Mouse (Mus musculus) B cell, adult 2 months (primary cell): ENCODE results near the gene Nol11.
"Not testable (repeated sequence)": the region's sequence is repeated elsewhere in the genome, so short reads cannot be mapped to it uniquely, and the experiment has no call there.

Source experiments
- DNase-seq, 2 experiments: peaks; one replicate each; pipeline ENCODE4 v3.0.0; 2022

Nol11 gene

DNA sequence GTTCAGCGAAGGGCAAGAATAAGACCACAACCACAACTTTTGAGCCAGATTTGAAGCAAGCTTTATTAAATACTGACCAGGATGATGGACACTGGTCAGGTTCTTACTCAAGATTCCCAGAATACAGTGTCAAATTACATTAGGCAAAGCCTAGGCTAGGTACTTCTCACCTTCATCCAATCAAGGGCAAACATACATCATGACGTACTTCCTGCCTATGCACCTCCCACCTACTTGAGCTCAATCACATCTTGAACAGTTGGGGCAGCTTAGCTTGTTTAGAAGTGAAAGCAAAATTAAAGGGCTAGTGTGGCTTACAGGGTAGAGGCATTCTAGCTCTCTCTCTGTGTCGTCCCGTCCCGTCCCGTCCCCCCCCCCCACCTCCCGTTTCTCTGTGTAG is 34.8 kb downstream of the Nol11 start:
- DNase-seq, result peak in 1 of 2 experiments; percentile 28

DNA sequence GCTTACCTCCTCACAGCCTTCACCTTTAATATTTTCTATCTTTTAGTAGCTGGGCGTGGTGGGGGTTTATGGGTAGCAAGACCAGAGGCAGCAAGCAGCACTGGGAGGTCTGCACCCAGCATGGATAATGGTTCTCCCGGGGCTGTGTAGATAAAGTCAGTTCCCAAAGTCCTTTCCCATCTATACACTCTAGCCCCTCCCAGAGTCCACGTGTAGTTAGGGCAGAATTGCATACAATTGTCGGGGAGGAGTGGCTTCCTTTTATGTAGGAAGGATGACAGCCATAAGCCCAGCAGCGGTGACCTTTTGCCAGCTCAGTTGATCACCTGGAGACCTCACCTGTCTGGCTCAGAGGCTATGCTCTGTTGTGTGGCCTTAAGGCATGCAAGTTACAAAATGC is 35.5 kb downstream of the Nol11 start:
- no peak for DNase-seq

DNA sequence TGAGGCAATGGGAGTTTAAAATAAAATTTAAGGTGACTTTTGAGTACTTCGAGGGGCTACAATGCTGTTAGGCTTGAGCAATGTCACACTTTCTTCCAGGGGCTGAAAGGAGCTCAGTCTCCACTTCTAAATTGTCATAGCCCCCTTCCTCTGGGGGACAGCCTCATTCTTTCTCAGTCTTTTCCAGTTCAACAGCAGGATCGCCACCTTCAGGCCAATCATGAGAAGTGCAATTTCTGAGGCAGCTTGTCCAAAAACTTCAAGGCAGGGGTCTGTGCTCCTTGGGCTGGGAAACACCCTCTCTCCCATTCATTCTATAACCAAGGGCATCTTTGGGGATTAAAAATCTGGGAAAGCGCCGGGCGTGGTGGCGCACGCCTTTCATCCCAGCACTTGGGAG is 37.4 kb downstream of the Nol11 start:
- peak; percentile 60 to 62 for DNase-seq

DNA sequence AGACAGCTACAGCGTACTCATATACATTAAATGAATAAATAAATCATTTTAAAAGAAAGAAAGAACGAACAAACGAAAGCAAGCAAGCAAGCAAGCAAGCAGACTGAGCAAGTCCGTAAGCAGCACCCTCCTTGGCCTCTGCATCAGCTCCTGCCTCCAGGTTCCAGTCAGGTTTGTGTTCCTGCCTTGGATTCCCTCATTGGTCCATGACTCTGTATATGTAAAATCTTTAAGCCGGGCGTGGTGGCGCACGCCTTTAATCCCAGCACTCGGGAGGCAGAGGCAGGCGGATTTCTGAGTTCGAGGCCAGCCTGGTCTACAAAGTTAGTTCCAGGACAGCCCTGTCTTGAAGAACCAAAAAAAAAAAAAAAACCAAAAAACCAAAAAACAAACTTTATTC is 45.2 kb downstream of the Nol11 start:
- DNase-seq, result not testable (repeated sequence)

DNA sequence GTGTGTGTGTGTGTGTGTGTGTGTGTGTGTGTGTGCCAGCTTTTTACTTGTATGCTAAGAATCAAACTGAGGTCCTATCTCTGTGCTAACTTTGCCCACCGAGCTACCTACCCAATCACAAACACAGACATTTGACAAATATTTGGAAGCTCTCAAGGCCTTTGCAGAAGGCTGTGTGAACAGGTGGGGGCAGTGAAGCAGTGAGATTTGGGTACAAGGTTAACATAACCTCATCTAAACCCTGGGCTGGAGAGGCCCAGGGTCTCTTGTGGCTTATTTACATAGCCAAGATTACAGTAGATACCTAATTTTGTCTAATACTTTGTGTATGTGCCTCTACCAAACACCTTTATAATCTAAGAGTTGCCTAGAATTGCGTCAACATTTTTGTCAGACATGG is 46.8 kb downstream of the Nol11 start:
- no peak for DNase-seq

DNA sequence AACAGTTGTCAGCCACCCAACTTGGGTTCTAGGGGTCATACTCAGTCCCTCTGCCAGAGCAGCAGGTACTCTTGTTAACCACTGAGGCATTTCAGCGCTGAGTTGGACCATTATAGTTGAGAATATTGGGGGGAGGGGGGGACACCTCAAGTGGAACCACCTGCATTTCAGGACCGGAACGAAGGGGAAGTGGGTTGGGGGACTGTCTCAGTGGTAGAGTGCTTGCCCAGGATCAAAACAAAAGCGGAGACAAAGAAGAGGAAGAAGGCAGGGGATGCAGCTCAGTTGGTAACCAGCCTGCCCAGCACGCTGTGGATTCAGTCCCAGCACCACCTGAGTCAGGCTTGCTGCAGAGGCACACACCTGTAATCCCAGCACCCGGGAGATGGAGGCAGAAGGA is 48.4 kb downstream of the Nol11 start:
- peak; percentile 51 to 62 for DNase-seq

DNA sequence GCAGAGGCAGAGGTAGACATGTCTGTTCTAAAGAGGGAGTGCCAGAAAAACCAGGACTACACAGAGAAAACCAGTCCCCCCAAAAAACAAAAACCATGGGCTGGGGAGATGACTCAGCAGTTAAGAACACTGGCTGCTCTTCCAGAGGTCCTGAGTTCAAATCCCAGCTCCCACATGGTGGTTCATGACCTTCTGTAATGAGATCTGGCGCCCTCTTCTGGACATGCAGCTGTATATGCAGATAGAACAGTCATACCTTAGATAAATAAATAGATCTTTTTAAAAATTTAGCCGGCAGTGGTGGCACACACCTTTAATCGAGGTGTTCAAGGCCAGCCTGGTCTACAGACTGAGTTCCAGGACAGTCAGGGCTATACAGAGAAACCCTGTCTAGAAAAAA is 50.5 kb downstream of the Nol11 start:
- peak; percentile 75 for DNase-seq

DNA sequence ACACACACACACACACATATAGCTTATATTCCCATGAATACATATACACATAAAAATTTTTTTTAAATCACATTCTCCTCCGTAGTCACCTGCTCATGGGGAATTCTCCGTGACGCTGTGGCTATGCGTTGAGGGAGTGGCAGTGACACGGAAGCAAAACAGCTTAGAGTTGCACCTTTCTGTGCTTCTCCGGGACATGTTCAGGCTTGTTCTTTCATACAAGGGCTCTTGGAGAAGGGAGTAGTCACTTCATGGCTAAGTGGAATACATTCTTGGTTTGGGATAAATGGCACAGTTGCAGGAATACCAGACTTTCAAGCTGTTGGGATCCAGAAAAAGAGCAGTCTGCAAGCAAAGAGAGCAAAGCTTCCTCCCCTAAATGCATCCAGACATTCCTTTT is 51.6 kb downstream of the Nol11 start:
- DNase-seq, result no peak

DNA sequence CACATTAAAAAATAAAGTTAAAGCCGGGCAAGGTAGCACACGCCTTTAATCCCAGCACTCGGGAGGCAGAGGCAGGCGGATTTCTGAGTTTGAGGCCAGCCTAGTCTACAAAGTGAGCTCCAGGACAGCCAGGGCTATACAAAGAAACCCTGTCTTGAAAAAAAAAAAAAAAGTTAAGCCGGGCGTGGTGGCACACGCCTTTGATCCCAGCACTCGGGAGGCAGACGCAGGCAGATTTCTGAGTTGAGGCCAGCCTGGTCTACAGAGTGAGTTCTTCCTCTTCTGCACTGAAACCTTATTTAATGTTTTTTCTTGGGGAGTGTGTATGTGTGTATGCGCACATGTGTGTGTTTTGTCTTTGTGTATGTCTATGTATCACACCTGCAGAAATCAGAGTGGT is 52.7 kb downstream of the Nol11 start:
- DNase-seq, result not testable (repeated sequence)

DNA sequence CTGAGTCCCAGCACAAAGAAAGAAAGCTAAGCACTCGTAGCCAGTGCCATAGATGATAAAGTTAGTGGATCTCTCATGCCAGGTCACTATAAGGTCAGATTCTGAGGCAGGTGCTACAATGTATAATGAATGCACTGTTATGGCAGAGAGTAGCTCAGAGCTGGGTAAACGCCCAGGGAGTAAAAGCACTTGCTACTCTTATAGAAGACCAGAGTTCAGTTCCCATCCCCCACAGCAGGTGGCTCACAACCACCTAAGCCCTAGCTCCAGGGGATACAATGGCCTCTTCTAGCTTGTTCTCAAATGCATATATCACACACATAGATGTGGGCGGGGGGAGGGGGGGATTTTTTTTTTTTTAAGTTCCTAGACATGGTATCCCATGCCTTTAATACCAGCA is 53.4 kb downstream of the Nol11 start:
- DNase-seq, result no peak

DNA sequence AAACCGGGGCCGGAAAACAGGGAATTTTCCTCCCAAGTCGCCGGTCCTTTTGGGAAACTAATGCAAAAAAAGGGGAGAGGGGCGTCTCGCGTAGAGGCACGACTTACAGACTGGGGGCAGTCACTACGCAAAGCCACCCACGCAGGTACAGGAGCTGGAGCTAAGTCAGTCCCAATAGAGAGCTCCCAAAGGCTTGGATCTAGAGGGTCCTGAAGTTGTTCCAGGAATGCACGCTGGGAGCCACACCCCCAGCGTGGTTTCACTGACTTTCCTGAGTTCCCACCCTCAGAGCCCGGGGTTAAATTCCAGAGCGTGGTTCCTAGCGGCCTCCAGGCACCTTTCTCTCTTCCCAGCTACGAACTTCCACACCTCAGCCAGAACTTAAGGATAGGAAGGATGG is 56.8 kb downstream of the Nol11 start:
- DNase-seq, result no peak

DNA sequence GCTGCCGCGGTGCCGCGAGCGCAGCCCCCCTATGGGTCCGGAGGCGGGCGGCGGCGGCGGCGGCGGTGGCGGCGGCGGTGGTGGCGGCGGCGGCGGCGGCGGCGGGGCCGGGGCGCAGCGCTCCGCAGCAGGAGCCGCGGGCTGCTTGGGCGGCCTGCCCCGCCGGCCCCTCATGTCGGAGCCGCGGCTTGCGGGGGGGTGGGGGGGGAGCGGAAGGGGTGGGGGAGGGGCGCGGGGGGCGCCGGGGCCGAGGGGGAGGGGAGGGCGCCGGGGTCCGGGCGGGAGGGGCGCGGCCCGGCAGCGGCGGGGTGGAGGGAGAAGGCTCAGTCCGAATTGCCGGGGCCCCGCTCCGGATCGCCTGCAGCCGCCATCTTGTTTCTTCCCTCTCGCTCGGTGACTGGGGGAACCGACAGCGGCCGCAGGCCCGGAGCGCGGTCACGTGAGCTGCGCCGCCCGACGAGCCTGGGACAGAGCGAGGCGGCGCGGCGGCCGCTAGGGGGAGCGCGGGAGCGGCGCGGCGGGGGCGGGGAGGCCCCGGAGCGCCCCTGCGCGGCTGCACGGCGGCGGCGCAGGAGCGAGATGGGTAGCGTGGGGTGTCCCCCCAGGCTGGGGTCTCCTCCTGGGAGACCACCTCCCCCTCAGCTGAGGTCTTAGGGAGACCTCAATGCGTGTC is 57.3 kb downstream of the Nol11 start, which contains the start of gene Bptf:
Gene Bptf (minus strand): TSS at position 379 of the 673 bp plus-strand sequence.
- peak; percentile 93 to 95 for DNase-seq

DNA sequence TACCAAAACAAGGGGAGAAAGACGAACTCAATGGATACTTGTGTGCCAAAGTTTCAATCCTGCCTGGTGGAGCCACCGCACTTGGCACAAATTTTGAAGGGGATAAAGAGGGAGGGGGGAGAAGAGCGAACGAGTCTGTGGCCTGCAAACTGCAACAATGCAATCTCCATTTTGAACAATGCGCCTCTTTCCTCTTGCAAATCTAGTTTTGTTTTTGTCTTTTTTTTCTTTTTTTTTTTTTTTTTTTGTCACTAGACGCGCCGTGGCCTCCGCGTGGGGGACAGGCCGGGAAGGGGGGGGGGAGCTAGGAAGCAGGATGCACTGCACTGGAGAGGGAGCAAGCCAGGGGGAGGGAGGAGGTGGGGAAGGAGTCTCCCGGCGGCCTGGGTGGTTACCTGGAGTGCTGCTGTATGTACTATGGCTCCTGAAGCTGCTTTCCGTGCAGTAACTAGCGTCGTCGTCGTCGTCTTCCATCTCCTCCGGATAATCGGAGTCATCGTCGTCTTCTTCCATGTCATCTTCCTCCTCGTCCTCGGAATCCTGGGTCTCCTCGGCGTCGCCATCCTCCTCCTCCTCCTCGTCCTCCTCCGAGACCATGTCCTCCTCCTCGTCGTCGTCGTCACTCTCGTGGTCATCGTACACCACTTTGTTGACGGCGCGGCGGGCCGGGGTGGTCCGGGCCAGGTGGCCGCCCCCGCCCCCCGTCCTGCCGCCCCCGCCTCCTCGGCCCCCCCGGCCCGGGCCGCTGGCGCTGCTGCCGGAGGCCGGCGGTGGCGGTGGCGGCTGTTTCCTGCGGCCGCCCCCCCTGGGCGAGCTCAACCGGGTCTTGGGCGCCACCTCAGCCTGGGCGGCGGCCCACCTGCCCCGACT is 58.1 kb downstream of the Nol11 start:
- peak; percentile 61 to 66 for DNase-seq

DNA sequence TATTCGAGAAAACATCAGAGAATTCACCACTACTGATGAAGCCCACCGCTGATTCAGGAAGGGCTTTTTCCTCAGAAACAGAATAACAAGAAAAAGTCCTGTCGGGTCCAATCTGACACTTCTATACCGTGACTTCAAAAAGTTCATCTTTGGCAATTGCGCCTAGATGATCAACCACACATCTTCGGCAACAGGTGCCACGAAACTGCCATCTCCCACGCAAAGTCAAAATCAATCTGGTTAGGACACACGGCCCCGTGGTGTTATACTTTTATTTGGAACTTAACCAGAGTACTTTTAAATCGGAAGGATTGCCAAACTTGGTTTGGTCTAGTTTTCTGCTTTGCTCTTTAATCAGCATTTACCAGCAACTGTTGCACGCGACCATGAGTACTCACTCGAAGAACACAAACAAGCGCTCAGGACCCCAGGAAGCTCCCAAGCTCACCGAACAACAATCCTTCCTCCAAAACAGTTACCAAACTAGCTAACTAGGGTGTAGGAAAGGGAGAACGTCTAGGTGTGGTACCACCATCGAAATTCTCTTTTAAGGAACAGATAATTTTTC is 58.9 kb downstream of the Nol11 start:
- peak in 1 of 2 experiments; percentile 16 for DNase-seq

DNA sequence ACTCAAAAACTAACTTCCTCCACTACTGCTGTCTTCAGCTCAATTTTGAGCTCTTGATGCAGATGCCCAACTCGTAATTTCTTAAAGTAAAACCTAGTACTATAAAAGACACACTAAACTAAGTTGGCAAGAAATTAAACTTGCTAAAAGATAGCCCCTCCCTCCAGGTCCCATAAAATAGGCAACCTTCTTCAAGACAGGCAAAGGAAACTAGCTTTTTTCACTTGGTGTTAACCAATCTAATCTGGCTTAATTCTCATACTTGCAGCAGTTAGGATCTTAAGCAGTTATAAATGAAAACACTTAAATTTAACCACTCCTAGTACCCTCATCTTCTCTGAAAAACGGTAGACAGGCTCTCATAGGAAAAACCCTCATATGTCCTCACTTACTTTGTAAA is 59.5 kb downstream of the Nol11 start:
- no peak for DNase-seq

DNA sequence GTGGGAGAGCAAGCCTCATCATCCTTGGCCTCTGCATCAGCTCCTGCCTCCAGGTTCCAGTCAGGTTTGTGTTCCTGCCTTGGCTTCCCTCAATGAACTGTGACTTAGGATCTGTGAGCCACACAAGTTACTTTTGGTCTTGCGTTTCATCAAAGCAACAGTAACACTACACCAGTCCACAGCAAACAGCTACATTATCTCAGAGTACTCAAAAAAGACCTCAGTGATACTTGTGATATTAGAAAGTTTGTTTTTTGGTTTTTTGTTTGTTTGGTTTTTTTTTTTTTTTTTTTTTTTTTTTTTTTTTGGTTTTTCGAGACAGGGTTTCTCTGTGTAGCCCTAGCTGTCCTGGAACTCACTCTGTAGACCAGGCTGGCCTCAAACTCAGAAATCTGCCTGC is 62.5 kb downstream of the Nol11 start:
- not testable (repeated sequence) for DNase-seq

DNA sequence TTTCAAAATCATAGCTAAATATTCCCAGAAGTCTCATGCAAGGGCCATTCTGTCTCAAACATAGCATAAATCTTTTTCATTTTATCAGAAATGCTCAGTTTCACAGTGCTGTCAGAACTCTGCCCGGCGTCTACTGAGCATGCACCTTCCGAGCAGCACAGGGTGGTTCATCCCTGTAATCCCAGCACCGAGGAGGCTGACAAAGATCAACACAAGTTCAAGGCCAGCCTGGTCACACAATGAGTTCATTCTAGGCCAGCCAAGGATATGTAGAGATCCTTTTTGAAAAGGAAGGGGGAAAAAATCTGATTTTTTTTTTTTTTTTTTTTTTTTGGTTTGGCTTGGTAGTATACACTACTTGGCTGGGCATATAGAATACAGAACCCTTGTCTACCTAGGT is 64.2 kb downstream of the Nol11 start:
- no peak for DNase-seq

DNA sequence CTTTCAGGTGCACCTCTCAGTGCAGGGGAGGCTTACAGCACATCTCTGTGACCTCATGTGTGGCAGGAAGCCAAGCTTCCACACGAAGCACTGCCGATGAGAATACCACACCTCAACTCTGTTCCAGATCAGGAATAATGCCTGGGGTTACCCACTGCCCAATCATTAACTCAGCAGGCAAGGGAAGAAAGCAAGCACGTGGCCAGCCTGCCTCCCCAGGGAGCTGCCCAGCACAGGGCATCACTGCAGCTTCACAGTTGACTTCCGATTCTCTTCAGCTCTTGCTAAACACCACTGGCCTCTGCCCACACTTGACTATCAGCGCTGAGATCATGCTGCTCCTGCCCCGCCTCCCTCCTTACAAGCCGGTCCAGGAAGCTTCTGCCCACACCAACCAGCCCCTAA is 64.9 kb downstream of the Nol11 start:
- DNase-seq, result peak; percentile 70

DNA sequence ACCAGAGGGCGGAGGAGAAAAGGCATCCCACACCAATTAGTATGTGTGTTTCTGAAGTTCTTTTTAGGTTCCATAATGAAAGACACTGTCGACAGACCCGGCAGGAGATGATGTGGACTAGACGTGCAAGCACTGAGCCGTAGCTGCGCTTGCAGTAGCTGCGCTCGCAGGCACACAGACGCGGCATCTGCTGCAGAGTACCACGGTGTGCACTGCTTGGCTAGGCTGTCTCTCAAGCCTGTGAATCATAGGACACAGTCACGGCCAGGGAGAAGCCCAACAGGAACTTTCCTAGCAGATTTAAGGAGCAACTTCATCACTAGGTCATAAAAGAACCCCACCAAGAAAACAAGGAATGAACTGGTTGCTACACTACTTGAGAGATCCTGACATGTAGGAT is 71.4 kb downstream of the Nol11 start:
- DNase-seq, result no peak
